Mouse (Mus musculus): ENCODE measurements at regions not wholly inside any gene's neighbourhood (a gene's known extent, or its start where the extent isn't known, plus 50 kb on each side); places are given as distances from the start of the nearest gene placed in this dataset.
A peak's percentile ranks its signal among the peaks of the same experiment; 100 is the strongest.

- ATAC-seq (ENCODE audit: low FRiP score, low read depth) = no peak
Measured at GRCm38 (mm10) chr10:51930266-51930665, 92.0 kb upstream of the Vgll2 start.

DNA sequence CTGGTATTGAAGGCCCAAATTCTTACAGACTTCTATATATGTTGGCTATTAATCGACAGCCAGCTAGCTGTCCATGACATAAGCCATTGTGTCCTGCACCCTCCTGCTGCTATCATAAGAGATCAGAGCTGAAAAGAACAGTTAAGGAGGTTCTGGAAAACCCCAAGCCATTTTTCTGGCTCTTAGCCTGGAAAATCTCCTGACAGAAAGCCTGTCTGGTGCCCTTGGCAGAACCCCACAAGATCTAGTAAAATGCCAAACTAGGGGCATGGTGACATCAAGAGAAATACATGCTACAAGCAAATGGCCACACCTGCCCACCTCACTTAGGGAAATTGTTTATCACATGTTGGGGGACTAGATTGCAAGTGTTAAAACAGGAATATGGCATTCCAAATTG is 91.6 kb upstream of the Vgll2 start:
- Histone ChIP-seq H3K4me3 (no peak overlapping the region), H3K4me1 (replicated peaks) (no peaks in the 10 kb centered on the region), H3K4me2 (no peak overlapping the region), H3K27me3 (no peaks in the 10 kb centered on the region), H3K9me3 (no peaks in the 10 kb centered on the region), H3K9ac (no peak overlapping the region), H3K27ac (replicated peaks) (no peak overlapping the region), H3K36me3 (no peaks in the 10 kb centered on the region)
- 57% methylated on average over 1 of the region's 1 CpGs for WGBS
- no peak for ATAC-seq (ENCODE audit: low FRiP score, low read depth)

More at GRCm38 (mm10) chr10:51930266-51930665, 92.0 kb upstream of the Vgll2 start:
- H3K9me3 ChIP-seq = no peaks in the 10 kb centered on the region
- WGBS = 49% methylated on average over 2 of the region's 2 CpGs
- H3K4me2 ChIP-seq = no peak overlapping the region
- H3K4me1 ChIP-seq (replicated peaks) = no peaks in the 10 kb centered on the region
- no peak overlapping the region for H3K4me3 ChIP-seq
- no peaks in the 10 kb centered on the region for H3K27me3 ChIP-seq
- H3K27ac ChIP-seq (replicated peaks) = no peak overlapping the region
- H3K9ac ChIP-seq = no peak overlapping the region
- no peaks in the 10 kb centered on the region for H3K36me3 ChIP-seq

DNA sequence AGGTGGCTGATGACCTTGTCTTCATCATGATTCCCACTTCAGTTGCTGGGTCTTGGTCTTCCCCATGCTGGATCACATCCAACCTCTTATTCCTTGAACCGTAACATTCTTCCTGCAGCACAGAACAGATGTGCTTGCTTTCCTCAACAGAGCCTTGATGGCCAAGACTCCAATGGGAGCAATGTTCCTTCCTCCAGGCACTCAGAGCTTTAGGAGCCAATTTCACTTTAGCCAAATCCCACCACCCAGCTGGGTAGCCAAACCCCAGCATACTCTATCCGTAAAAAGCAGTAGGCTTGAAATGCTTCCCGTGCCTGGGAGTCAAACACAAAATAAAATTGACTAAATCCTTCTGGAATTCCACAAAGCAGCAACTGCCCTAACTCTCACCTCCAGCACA is 86.8 kb upstream of the Vgll2 start:
- no peak overlapping the region for H3K4me3 ChIP-seq
- WGBS = 79% methylated on average over 3 of the region's 3 CpGs
- no peaks in the 10 kb centered on the region for H3K36me3 ChIP-seq
- H3K9ac ChIP-seq = no peak overlapping the region
- H3K9me3 ChIP-seq = no peaks in the 10 kb centered on the region
- H3K27me3 ChIP-seq = no peaks in the 10 kb centered on the region
- no peak for ATAC-seq (ENCODE audit: low FRiP score, low read depth)
- no peak overlapping the region for H3K4me2 ChIP-seq
- no peak overlapping the region for H3K27ac ChIP-seq (replicated peaks)
- H3K4me1 ChIP-seq (replicated peaks) = no peaks in the 10 kb centered on the region

DNA sequence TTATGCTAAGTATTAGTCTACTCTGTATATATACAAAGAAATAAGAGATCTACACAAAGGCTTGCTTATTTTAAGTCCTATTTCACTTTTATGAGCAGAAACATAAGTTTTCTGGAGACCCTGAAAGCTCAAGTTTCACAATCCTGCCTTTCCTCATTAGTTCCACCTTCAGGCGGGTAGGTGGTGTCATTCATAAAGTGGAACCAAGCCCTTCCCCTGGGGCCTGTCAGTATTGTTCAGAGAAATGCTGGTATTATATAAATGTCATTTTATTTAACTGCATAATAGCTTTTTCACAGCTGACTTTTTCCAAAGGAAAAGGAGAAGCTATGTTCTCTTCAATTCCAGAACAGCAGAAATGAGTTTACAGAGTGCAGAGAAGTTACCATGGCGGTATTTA is 81.1 kb upstream of the Vgll2 start:
- Histone ChIP-seq H3K27ac (replicated peaks) (no peak overlapping the region), H3K4me1 (replicated peaks) (no peaks in the 10 kb centered on the region), H3K9me3 (no peaks in the 10 kb centered on the region), H3K36me3 (no peaks in the 10 kb centered on the region), H3K4me2 (no peak overlapping the region), H3K27me3 (no peaks in the 10 kb centered on the region), H3K4me3 (no peak overlapping the region), H3K9ac (no peak overlapping the region)
- 77% methylated on average over 2 of the region's 2 CpGs for whole genome bisulfite sequencing
- no peak for ATAC-seq (ENCODE audit: low FRiP score, low read depth)

- ATAC-seq (ENCODE audit: low FRiP score, low read depth) = no peak
Measured at GRCm38 (mm10) chr10:51945701-51946100, 76.6 kb upstream of the Vgll2 start.

DNA sequence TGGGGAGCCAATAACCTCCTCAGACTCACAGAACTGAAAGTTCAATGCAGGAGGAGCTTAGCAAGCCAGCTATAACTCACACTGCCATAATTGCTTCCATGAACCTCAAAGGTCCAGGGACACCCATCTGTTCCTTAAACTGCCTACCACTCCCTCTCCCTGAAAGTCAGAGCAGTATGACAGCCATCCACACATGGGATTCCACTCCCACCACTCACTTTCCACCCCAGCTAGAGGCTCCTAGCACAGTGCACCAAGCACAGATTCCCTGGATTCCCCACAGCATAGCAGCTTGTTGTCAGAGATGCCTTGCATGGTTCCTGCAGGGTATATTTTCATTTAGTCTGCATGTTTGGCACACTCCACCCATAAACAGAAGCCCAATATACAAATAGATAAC is 76.1 kb upstream of the Vgll2 start:
- Histone ChIP-seq H3K4me1 (replicated peaks) (no peaks in the 10 kb centered on the region), H3K9me3 (no peaks in the 10 kb centered on the region), H3K36me3 (no peaks in the 10 kb centered on the region), H3K27ac (replicated peaks) (no peak overlapping the region), H3K9ac (no peak overlapping the region), H3K4me3 (no peak overlapping the region), H3K27me3 (no peaks in the 10 kb centered on the region), H3K4me2 (no peak overlapping the region)
- no peak for ATAC-seq (ENCODE audit: low FRiP score, low read depth)

More at GRCm38 (mm10) chr10:51945701-51946100, 76.6 kb upstream of the Vgll2 start:
- H3K4me3 ChIP-seq = no peak overlapping the region
- no peak overlapping the region for H3K4me2 ChIP-seq
- no peaks in the 10 kb centered on the region for H3K9me3 ChIP-seq
- no peaks in the 10 kb centered on the region for H3K4me1 ChIP-seq (replicated peaks)
- H3K27me3 ChIP-seq = no peaks in the 10 kb centered on the region
- H3K9ac ChIP-seq = no peak overlapping the region
- H3K27ac ChIP-seq (replicated peaks) = no peak overlapping the region
- WGBS = 41% methylated on average over 4 of the region's 4 CpGs
- no peaks in the 10 kb centered on the region for H3K36me3 ChIP-seq

- H3K27me3 ChIP-seq = no peaks in the 10 kb centered on the region
- no peak overlapping the region for H3K27ac ChIP-seq (replicated peaks)
- no peak overlapping the region for H3K9ac ChIP-seq
- H3K4me2 ChIP-seq = no peak overlapping the region
- no peaks in the 10 kb centered on the region for H3K36me3 ChIP-seq
- no peaks in the 10 kb centered on the region for H3K9me3 ChIP-seq
- H3K4me1 ChIP-seq (replicated peaks) = no peaks in the 10 kb centered on the region
- no peak for ATAC-seq (ENCODE audit: low FRiP score, low read depth)
- no peak overlapping the region for H3K4me3 ChIP-seq
Measured at GRCm38 (mm10) chr10:51946881-51947280, 75.4 kb upstream of the Vgll2 start.

GRCm38 (mm10) chr10:51950016-51950415 is 72.3 kb upstream of the Vgll2 start:
- no peaks in the 10 kb centered on the region for H3K4me1 ChIP-seq (replicated peaks)
- 81% methylated on average over 1 of the region's 1 CpGs for WGBS
- H3K27ac ChIP-seq (replicated peaks) = no peak overlapping the region
- H3K9me3 ChIP-seq = no peaks in the 10 kb centered on the region
- ATAC-seq (ENCODE audit: low FRiP score, low read depth) = no peak
- no peak overlapping the region for H3K4me3 ChIP-seq
- no peak overlapping the region for H3K4me2 ChIP-seq
- no peaks in the 10 kb centered on the region for H3K36me3 ChIP-seq
- H3K27me3 ChIP-seq = no peaks in the 10 kb centered on the region
- H3K9ac ChIP-seq = no peak overlapping the region

GRCm38 (mm10) chr10:51952021-51952420 is 70.3 kb upstream of the Vgll2 start:
- WGBS = 70% methylated on average over 4 of the region's 4 CpGs
- H3K27ac ChIP-seq (replicated peaks) = no peak overlapping the region
- no peak for ATAC-seq (ENCODE audit: low FRiP score, low read depth)
- no peaks in the 10 kb centered on the region for H3K4me1 ChIP-seq (replicated peaks)
- H3K4me2 ChIP-seq = no peak overlapping the region
- no peaks in the 10 kb centered on the region for H3K36me3 ChIP-seq
- H3K9me3 ChIP-seq = no peaks in the 10 kb centered on the region
- no peak overlapping the region for H3K9ac ChIP-seq
- no peaks in the 10 kb centered on the region for H3K27me3 ChIP-seq
- no peak overlapping the region for H3K4me3 ChIP-seq

DNA sequence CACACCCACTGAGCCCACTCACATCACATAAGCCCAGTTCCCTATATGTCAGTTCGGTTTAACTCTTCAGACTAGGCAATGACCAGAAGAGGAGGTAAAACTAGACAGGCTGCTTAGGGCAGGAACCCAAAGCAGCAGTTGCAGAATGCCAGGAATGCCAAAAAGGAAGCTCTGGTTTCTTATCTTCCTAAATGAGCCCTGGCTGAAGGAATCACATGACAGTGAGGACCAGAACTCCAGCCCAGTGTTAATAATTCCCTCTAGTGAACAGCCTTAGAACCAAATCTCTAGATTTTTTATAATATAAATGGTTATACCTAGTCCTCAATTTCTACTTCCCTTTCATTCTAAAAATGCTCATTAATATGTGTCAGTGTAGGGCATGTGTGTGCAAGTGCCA is 65.8 kb upstream of the Vgll2 start:
- no peak overlapping the region for H3K27ac ChIP-seq (replicated peaks)
- 74% methylated on average over 1 of the region's 1 CpGs for WGBS
- ATAC-seq (ENCODE audit: low FRiP score, low read depth) = no peak

DNA sequence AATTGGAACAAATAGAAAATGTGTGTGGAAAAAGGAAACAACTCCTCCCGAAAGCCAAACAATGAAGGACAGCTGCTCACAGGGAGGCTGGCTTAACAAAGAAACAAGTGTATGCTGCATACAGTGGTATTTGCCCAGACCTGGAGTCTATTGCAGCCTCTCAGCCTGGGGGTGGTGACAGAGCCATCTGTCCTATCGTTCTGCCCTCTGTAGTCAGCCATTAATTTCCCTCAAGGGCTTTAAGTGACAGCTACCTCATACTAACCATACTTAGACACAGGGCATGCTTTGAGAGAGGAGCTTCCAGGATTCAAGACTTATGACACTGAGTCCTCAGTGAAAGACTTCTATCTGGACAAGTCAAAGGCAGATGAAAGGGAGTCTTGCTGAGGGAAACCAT is 60.8 kb upstream of the Vgll2 start:
- no peaks in the 10 kb centered on the region for H3K36me3 ChIP-seq
- no peak overlapping the region for H3K4me3 ChIP-seq
- H3K9ac ChIP-seq = no peak overlapping the region
- H3K27ac ChIP-seq (replicated peaks) = no peak overlapping the region
- 4% methylated on average over 2 of the region's 2 CpGs for WGBS
- 0 out of 2 replicates have a peak, but pooled peaks cover 2% of the 10 kb centered on the region for H3K4me1 ChIP-seq (replicated peaks)
- no peaks in the 10 kb centered on the region for H3K9me3 ChIP-seq
- H3K27me3 ChIP-seq = no peaks in the 10 kb centered on the region
- H3K4me2 ChIP-seq = no peak overlapping the region
- peak; percentile 73; the same call in 1 of the 2 replicates for ATAC-seq (ENCODE audit: low FRiP score, low read depth)

More for the DNA sequence above, 65.8 kb upstream of the Vgll2 start:
- Histone ChIP-seq H3K9me3 (no peaks in the 10 kb centered on the region), H3K4me1 (replicated peaks) (0 out of 2 replicates have a peak, but pooled peaks cover 1% of the 10 kb centered on the region), H3K36me3 (no peaks in the 10 kb centered on the region), H3K4me2 (no peak overlapping the region), H3K4me3 (no peak overlapping the region), H3K27me3 (no peaks in the 10 kb centered on the region), H3K9ac (no peak overlapping the region)

GRCm38 (mm10) chr10:51963671-51964070 is 58.6 kb upstream of the Vgll2 start:
- no peak overlapping the region for H3K9ac ChIP-seq
- H3K4me2 ChIP-seq = no peak overlapping the region
- no peak for ATAC-seq (ENCODE audit: low FRiP score, low read depth)
- H3K27ac ChIP-seq (replicated peaks) = no peak overlapping the region
- H3K36me3 ChIP-seq = no peaks in the 10 kb centered on the region
- H3K9me3 ChIP-seq = no peaks in the 10 kb centered on the region
- no peak overlapping the region for H3K4me3 ChIP-seq
- H3K27me3 ChIP-seq = no peaks in the 10 kb centered on the region
- 0 out of 2 replicates have a peak, but pooled peaks cover 2% of the 10 kb centered on the region for H3K4me1 ChIP-seq (replicated peaks)
- 88% methylated on average over 1 of the region's 1 CpGs for WGBS

- no peak overlapping the region for H3K4me3 ChIP-seq
- 70% methylated on average over 9 of the region's 9 CpGs for WGBS
Measured at GRCm38 (mm10) chr10:51970113-51970512, 52.2 kb upstream of the Vgll2 start.

More at GRCm38 (mm10) chr10:51970113-51970512, 52.2 kb upstream of the Vgll2 start:
- Histone ChIP-seq H3K27me3 (no peaks in the 10 kb centered on the region), H3K27ac (replicated peaks) (no peak overlapping the region), H3K4me2 (no peak overlapping the region), H3K36me3 (no peaks in the 10 kb centered on the region), H3K9me3 (no peaks in the 10 kb centered on the region), H3K4me1 (replicated peaks) (no peaks in the 10 kb centered on the region), H3K9ac (no peak overlapping the region)
- ATAC-seq (ENCODE audit: low FRiP score, low read depth) = no peak
